Mouse (Mus musculus): ENCODE data around the gene Dffb. TPM values are rescaled to one million over a fixed set of nuclear protein-coding genes. Genes with fewer than 3 reads are reported as not detected.

Gene Dffb
- total RNA-seq (2023), result 10 to 100 TPM in 1 of 2 experiments, 1 to 10 TPM in 1; 10.0 to 13.1 TPM

GRCm38 (mm10) chr4:153974431-153975291, at the start of gene Dffb, which contains the start of gene Cep104:
Gene Dffb (minus strand): TSS chr4:153975126.
Gene Cep104 (plus strand): TSS chr4:153975194.

GRCm38 (mm10) chr4:154011646-154012089, 36.7 kb upstream of the Dffb start, which contains the start of gene Lrrc47:
Gene Lrrc47 (plus strand): TSS chr4:154011731.

DNA sequence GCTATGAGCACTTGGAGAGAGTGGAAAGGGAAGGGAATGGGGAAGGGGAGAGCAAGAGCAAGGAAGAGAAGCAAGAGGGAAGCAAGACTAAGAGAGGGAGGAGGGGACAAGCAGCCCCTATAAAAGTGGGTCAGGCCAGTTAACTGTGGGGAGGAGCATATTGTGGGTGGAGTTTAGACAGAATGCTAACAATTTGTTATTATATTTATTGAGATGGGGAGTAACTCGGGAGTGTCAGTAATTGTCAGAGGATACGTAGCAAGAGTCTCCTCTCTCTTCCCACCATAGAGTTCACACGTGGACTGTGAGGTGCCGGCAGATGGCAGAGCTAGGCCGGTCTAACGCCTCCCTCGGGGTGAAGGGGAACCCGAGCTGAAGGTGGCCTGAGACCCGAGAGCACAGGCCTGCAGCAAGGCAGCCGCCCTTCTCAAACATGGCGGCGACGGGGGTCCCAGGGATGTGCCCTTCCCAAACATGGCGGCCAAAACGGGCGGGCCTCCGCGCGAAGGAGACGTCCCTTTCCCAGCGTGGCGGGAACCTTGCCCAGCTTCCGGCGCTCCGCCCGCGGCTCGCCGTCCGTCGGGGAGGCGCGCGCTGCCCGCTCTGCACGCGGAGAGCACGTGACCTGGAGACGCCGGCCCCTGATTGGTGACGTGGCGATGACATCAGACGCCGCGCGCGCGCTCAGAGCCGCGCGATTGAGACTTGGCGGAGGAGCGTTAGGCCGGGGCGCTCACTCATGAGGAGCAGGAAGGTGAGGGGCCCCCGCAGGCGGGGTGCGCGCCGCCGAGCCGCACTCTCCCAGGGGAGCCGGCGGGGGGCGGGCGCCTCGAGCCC, 18.1 kb downstream of the Dffb start, which contains the start of gene A430005L14Rik:
A430005L14Rik (plus strand) TSS at position 669 of the 837 bp plus-strand sequence.

Other genes with a start within 250 kb of the Dffb start
- 10 to 100 TPM; 12.7 to 21.4 TPM for gene A430005L14Rik, start 17.9 kb downstream of the Dffb start, total RNA-seq (2023)
- 1 to 10 TPM; 6.6 to 6.8 TPM for gene Cep104, start 68 bp upstream of the Dffb start, total RNA-seq (2023)
- gene Lrrc47, start 36.6 kb upstream of the Dffb start, total RNA-seq (2023), result 10 to 100 TPM; 27.2 to 30.5 TPM
- gene Smim1, start 51.1 kb upstream of the Dffb start, total RNA-seq (2023), result 10 to 100 TPM; 10.8 to 11.7 TPM
- not detected for gene Ccdc27, start 67.6 kb upstream of the Dffb start, total RNA-seq (2023)
- not detected for gene Trp73, start 165.1 kb upstream of the Dffb start, total RNA-seq (2023)
- 10 to 100 TPM; 10.1 to 10.3 TPM for gene Wrap73, start 167.2 kb upstream of the Dffb start, total RNA-seq (2023)
- 100 to 1,000 TPM; 135 to 139 TPM for gene Tprgl, start 185.5 kb upstream of the Dffb start, total RNA-seq (2023)
- gene Megf6, start 195.6 kb upstream of the Dffb start, total RNA-seq (2023), result under 1 TPM in 1 of 2 experiments, not detected in 1; 0.11 TPM

All from neutrophil, adult 83 days (primary cell).